Mouse (Mus musculus): Measurements from ENCODE around the gene Irx5. TPM values are rescaled to one million over a fixed set of nuclear protein-coding genes. Genes with fewer than 3 reads are reported as not detected.

Gene Irx5
- total and polyA plus RNA-seq, 3 experiments: 5.7 to 11.5 (median 6.2) TPM

DNA sequence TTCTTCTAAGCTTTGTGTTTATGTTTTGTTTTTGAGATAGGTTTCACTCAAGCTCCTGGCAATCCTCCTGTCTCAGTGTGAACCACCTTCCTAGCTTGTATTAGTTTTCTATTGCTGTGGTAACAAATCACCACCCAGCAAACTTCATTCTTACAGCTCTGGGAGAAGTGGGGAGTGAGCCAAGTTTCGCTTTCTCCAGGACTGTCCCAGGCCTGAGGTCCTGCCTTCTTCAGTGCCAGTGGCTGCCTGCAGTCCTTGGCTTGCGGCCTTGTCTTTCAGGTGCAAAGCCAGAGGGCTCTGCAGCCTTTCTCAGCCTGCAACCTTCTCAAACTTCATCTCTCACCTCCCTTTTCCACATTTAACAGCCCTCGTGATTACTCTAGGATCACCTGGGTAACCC, 25.6 kb upstream of the Irx5 start:
- 67% methylated on average over 3 of the region's 3 CpGs for WGBS
- intact Hi-C loops (cut with DNase I): no loop called here
- H3K4me3 ChIP-seq: no peak overlapping the region
- no peaks in the 10 kb centered on the region for H3K4me1 ChIP-seq (ENCODE audit: control insufficient read depth, insufficient read depth, low read length)
- H3K9ac ChIP-seq (ENCODE audit: low read depth, low read length): no peak overlapping the region
- peak overlapping the region; percentile 64; the same call in 1 of the 2 replicates for H3K27ac ChIP-seq
- TF ChIP-seq CTCF (IDR thresholded peaks at IDR 0.05) (no peak), POLR2A (IDR thresholded peaks at IDR 0.05; ENCODE audit: insufficient read depth, low read depth, low read length) (no peak), EP300 (IDR thresholded peaks at IDR 0.05; ENCODE audit: insufficient read depth, low read depth, low read length) (no peak)
- H3K36me3 ChIP-seq (ENCODE audit: control insufficient read depth, insufficient read depth, low read length): no peaks in the 10 kb centered on the region; the same call in 1 of the 2 replicates
- DNase-seq: peak; percentile 44 to 57
- H3K79me2 ChIP-seq (replicated peaks; ENCODE audit: control insufficient read depth, insufficient read depth, low read length): no peaks in the 10 kb centered on the region
- H3K27me3 ChIP-seq (ENCODE audit: control insufficient read depth, insufficient read depth, low read length): no peaks in the 10 kb centered on the region

DNA sequence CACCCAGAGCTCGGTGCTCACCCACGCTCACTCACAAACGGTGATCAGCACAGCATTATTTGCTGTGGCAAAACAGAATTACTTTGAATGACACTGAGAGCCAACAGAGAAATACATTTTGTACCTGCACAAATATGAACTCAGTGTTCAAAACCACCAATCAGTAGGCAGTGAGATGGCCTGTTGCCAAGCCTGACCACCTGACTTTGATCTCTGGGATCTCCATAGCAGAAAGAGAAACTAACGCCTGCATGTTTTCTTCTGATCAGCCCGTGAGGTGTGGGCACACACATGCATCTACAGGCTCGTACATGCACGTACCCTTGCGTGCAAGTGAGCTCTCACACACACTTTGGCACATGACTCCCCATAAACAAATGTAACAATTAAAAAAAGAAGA, 24.0 kb upstream of the Irx5 start:
- H3K36me3 ChIP-seq (ENCODE audit: control insufficient read depth, insufficient read depth, low read length): no peaks in the 10 kb centered on the region; the same call in 1 of the 2 replicates
- H3K27me3 ChIP-seq (ENCODE audit: control insufficient read depth, insufficient read depth, low read length): no peaks in the 10 kb centered on the region
- no peak for DNase-seq
- H3K27ac ChIP-seq: no peak overlapping the region
- no peaks in the 10 kb centered on the region for H3K79me2 ChIP-seq (replicated peaks; ENCODE audit: control insufficient read depth, insufficient read depth, low read length)
- intact Hi-C loops (cut with DNase I): no loop called here
- H3K9ac ChIP-seq (ENCODE audit: low read depth, low read length): no peak overlapping the region
- TF ChIP-seq EP300 (IDR thresholded peaks at IDR 0.05; ENCODE audit: insufficient read depth, low read depth, low read length) (no peak), POLR2A (IDR thresholded peaks at IDR 0.05; ENCODE audit: insufficient read depth, low read depth, low read length) (no peak), CTCF (IDR thresholded peaks at IDR 0.05) (no peak)
- no peaks in the 10 kb centered on the region for H3K4me1 ChIP-seq (ENCODE audit: control insufficient read depth, insufficient read depth, low read length)
- WGBS: 95% methylated on average over 8 of the region's 8 CpGs
- H3K4me3 ChIP-seq: no peak overlapping the region

GRCm38 (mm10) chr8:92335079-92335478, 22.3 kb upstream of the Irx5 start:
- Histone ChIP-seq H3K79me2 (replicated peaks; ENCODE audit: control insufficient read depth, insufficient read depth, low read length) (no peaks in the 10 kb centered on the region), H3K4me1 (ENCODE audit: control insufficient read depth, insufficient read depth, low read length) (no peaks in the 10 kb centered on the region), H3K9ac (ENCODE audit: low read depth, low read length) (no peak overlapping the region), H3K27me3 (ENCODE audit: control insufficient read depth, insufficient read depth, low read length) (no peaks in the 10 kb centered on the region), H3K27ac (no peak overlapping the region), H3K36me3 (ENCODE audit: control insufficient read depth, insufficient read depth, low read length) (no peaks in the 10 kb centered on the region; the same call in 1 of the 2 replicates), H3K4me3 (no peak overlapping the region)
- no peak for DNase-seq
- no peak for TF ChIP-seq CTCF (IDR thresholded peaks at IDR 0.05)
- TF ChIP-seq POLR2A (IDR thresholded peaks at IDR 0.05; ENCODE audit: insufficient read depth, low read depth, low read length): no peak
- TF ChIP-seq EP300 (IDR thresholded peaks at IDR 0.05; ENCODE audit: insufficient read depth, low read depth, low read length): no peak
- 84% methylated on average over 7 of the region's 7 CpGs for WGBS
- intact Hi-C loops (cut with DNase I): no loop called here

DNA sequence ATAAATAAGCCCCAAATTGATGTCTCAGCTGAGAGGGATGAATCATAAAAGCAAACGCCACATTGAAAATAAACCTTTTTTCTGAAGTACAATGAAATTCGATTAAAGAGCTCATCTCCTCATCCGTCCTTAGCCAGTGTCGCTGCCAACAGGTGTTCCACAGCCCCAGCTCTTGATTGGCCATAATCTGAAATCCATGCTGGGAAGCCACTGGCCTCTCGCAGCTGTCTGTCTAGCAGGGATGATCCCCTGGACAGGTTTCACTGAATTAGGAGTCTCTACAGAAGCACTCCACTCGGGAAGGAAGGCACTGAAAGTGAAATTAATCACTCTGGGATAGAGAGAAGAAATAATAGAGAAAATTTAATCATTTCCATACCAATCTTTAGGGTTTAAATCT, 21.4 kb upstream of the Irx5 start:
- no peak overlapping the region for H3K9ac ChIP-seq (ENCODE audit: low read depth, low read length)
- intact Hi-C loops (cut with DNase I): no loop called here
- no peak for DNase-seq
- no peaks in the 10 kb centered on the region for H3K79me2 ChIP-seq (replicated peaks; ENCODE audit: control insufficient read depth, insufficient read depth, low read length)
- no peak overlapping the region for H3K27ac ChIP-seq
- no peaks in the 10 kb centered on the region; the same call in 1 of the 2 replicates for H3K36me3 ChIP-seq (ENCODE audit: control insufficient read depth, insufficient read depth, low read length)
- H3K4me3 ChIP-seq: no peak overlapping the region
- WGBS: 88% methylated on average over 6 of the region's 6 CpGs
- H3K27me3 ChIP-seq (ENCODE audit: control insufficient read depth, insufficient read depth, low read length): no peaks in the 10 kb centered on the region
- TF ChIP-seq EP300 (IDR thresholded peaks at IDR 0.05; ENCODE audit: insufficient read depth, low read depth, low read length) (no peak), POLR2A (IDR thresholded peaks at IDR 0.05; ENCODE audit: insufficient read depth, low read depth, low read length) (no peak), CTCF (IDR thresholded peaks at IDR 0.05) (no peak)
- H3K4me1 ChIP-seq (ENCODE audit: control insufficient read depth, insufficient read depth, low read length): no peaks in the 10 kb centered on the region

DNA sequence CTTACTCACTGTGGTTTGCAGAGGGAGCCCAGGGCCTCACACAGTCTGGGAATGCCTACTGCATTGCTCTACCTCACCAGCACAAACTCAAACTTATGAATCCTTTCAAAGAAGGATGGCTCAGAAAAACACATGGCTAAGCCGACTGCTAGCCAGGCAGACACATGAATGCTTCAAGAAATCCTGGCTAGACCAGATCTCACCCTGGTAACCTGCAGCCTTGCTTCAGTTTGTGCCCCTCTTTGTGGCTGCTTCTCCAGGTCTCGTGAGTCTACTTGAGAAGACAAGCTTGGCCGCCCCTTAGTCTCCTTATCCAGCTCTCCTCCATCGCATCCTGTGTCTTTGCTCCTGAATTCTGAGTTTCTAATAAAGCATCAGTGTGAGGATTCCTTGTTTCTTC, 13.9 kb upstream of the Irx5 start:
- Histone ChIP-seq H3K79me2 (replicated peaks; ENCODE audit: control insufficient read depth, insufficient read depth, low read length) (no peaks in the 10 kb centered on the region), H3K27me3 (ENCODE audit: control insufficient read depth, insufficient read depth, low read length) (no peaks in the 10 kb centered on the region), H3K36me3 (ENCODE audit: control insufficient read depth, insufficient read depth, low read length) (no peaks in the 10 kb centered on the region), H3K4me1 (ENCODE audit: control insufficient read depth, insufficient read depth, low read length) (peaks cover 1% of the 10 kb centered on the region; the same call in 1 of the 2 replicates), H3K27ac (no peak overlapping the region), H3K4me3 (no peak overlapping the region), H3K9ac (ENCODE audit: low read depth, low read length) (no peak overlapping the region)
- TF ChIP-seq EP300 (IDR thresholded peaks at IDR 0.05; ENCODE audit: insufficient read depth, low read depth, low read length): no peak
- no peak for TF ChIP-seq POLR2A (IDR thresholded peaks at IDR 0.05; ENCODE audit: insufficient read depth, low read depth, low read length)
- no peak for TF ChIP-seq CTCF (IDR thresholded peaks at IDR 0.05)
- intact Hi-C loops (cut with DNase I): no loop called here
- 93% methylated on average over 4 of the region's 4 CpGs for WGBS
- DNase-seq: no peak

- no peaks in the 10 kb centered on the region for H3K27me3 ChIP-seq (ENCODE audit: control insufficient read depth, insufficient read depth, low read length)
- WGBS: 74% methylated on average over 11 of the region's 11 CpGs
- peak overlapping the region; percentile 70 for H3K27ac ChIP-seq
- no peak for TF ChIP-seq POLR2A (IDR thresholded peaks at IDR 0.05; ENCODE audit: insufficient read depth, low read depth, low read length)
- no peak for TF ChIP-seq EP300 (IDR thresholded peaks at IDR 0.05; ENCODE audit: insufficient read depth, low read depth, low read length)
- TF ChIP-seq CTCF (IDR thresholded peaks at IDR 0.05): no peak
- H3K36me3 ChIP-seq (ENCODE audit: control insufficient read depth, insufficient read depth, low read length): no peaks in the 10 kb centered on the region; the same call in 1 of the 2 replicates
- no peaks in the 10 kb centered on the region for H3K79me2 ChIP-seq (replicated peaks; ENCODE audit: control insufficient read depth, insufficient read depth, low read length)
- H3K4me1 ChIP-seq (ENCODE audit: control insufficient read depth, insufficient read depth, low read length): peaks cover 1% of the 10 kb centered on the region; the same call in 1 of the 2 replicates
- no peak overlapping the region for H3K9ac ChIP-seq (ENCODE audit: low read depth, low read length)
- peak; percentile 26 to 37 for DNase-seq
- intact Hi-C loops (cut with DNase I): loop anchor here (5.0 kb wide), 1 partner anchor 383 kb away; no protein-coding TSS in a partner anchor
- no peak overlapping the region for H3K4me3 ChIP-seq
These were observed 7.4 kb upstream of the Irx5 start for GRCm38 (mm10) chr8:92349898-92350486.

All from heart, adult 2 months (tissue).